Mouse (Mus musculus) heart, adult 2 months (tissue): ENCODE results near the gene Tab2. TPM values are rescaled to one million over a fixed set of nuclear protein-coding genes. Genes with fewer than 3 reads are reported as not detected.
"Not testable (repeated sequence)": the region's sequence is repeated elsewhere in the genome, so short reads cannot be mapped to it uniquely, and the experiment has no call there.

Experiments
- DNase-seq, 2 experiments: peaks; one replicate each; pipeline ENCODE4 v3.0.0; 2021
- H3K27ac ChIP-seq: fragments of 200-600 bp; 2 replicates; pipeline ENCODE4 v1.8.1; 2022
- H3K27me3 ChIP-seq: fragments of 200-500 bp; 2 replicates; pipeline ENCODE4 v1.6.1; 2012; ENCODE audit warnings: mild to moderate bottlenecking, low read length, inconsistent platforms, mixed read lengths; ENCODE audit not compliant: control insufficient read depth, insufficient read depth
- H3K36me3 ChIP-seq: fragments of 200-500 bp; 2 replicates; pipeline ENCODE4 v1.6.1; 2012; ENCODE audit warnings: low read length, inconsistent platforms; ENCODE audit not compliant: control insufficient read depth, insufficient read depth
- H3K4me1 ChIP-seq: fragments of 200-500 bp; 2 replicates; pipeline ENCODE4 v1.6.1; 2011; ENCODE audit warnings: low read length; ENCODE audit not compliant: control insufficient read depth, insufficient read depth
- H3K4me3 ChIP-seq: fragments of 200-600 bp; 2 replicates; pipeline ENCODE4 v1.8.1; 2022
- H3K79me2 ChIP-seq: fragments of 200-500 bp; replicated peaks from 2 replicates; pipeline ENCODE4 v1.6.1; 2012; ENCODE audit warnings: mild to moderate bottlenecking, inconsistent platforms, low read length, moderate library complexity, mixed read lengths; ENCODE audit not compliant: control insufficient read depth, insufficient read depth
- H3K9ac ChIP-seq: fragments of 200-500 bp; 2 replicates; pipeline ENCODE4 v1.6.1; 2012; ENCODE audit warnings: low read depth, mild to moderate bottlenecking, control low read depth, inconsistent platforms, low read length, mixed read lengths
- CTCF ChIP-seq: fragments of 200-600 bp; IDR thresholded peaks from 2 replicates; pipeline ENCODE4 v1.8.1; 2022; ENCODE audit warnings: antibody characterized with exemption, mild to moderate bottlenecking, moderate library complexity
- EP300 ChIP-seq: fragments of 200-500 bp; IDR thresholded peaks from 2 replicates; pipeline ENCODE4 v1.6.1; 2011; ENCODE audit warnings: low read depth, low read length, control low read depth; ENCODE audit not compliant: insufficient read depth
- POLR2A ChIP-seq: fragments of 200-500 bp; IDR thresholded peaks from 2 replicates; pipeline ENCODE4 v1.6.1; 2011; ENCODE audit warnings: mild to moderate bottlenecking, low read depth, low read length, control low read depth; ENCODE audit not compliant: insufficient read depth
- WGBS: fragments of 180-500 bp; shearing (Covaris S2); methylation state at CpG from one replicate; pipeline ENCODE4 v1.1.7; 2018; 5-methylcytosine and 5-hydroxymethylcytosine counted together
- intact Hi-C: fragments of 180-260 bp; cut with DNase I; formaldehyde crosslinking; loops from one replicate; pipeline ENCODE4 v1.15.1; 2025
- polyA plus RNA-seq: library from polyadenylated mRNA; depleted of rRNA; stranded (reverse); fragments of >200 nt; gene quantifications from 2 replicates; pipeline ENCODE4 v1.2.3, GENCODE M21; 2012
- total RNA-seq, 2 experiments: library from RNA; stranded (reverse); gene quantifications; 2 replicates each; pipeline ENCODE4 v1.2.3; 2021

Tab2 gene
- total and polyA plus RNA-seq, 3 experiments = 32.2 to 50.4 (median 46.4) TPM

- no peaks in the 10 kb centered on the region for H3K27me3 ChIP-seq
- no peaks in the 10 kb centered on the region for H3K36me3 ChIP-seq
- H3K79me2 ChIP-seq = no peaks in the 10 kb centered on the region
- H3K9ac ChIP-seq = no peak overlapping the region
- H3K4me3 ChIP-seq = no peak overlapping the region
- no peaks in the 10 kb centered on the region for H3K4me1 ChIP-seq
- H3K27ac ChIP-seq = no peak overlapping the region
- intact Hi-C loops = loop anchor here (1.0 to 10.0 kb wide), 5 partner anchors 73 to 831 kb away; no protein-coding TSS in a partner anchor
- WGBS = 7% methylated on average over 5 of the region's 5 CpGs
- TF ChIP-seq EP300 = peak; percentile 90
- no peak for TF ChIP-seq POLR2A
- peak; percentile 60 to 74 for DNase-seq
Measured at GRCm38 (mm10) chr10:7883524-7883923, 72.5 kb downstream of the Tab2 start.

GRCm38 (mm10) chr10:7881971-7882370 lies 74.1 kb downstream of the Tab2 start:
- no peaks in the 10 kb centered on the region for H3K27me3 ChIP-seq
- H3K36me3 ChIP-seq = no peaks in the 10 kb centered on the region
- no peaks in the 10 kb centered on the region for H3K4me1 ChIP-seq
- intact Hi-C loops = loop anchor here (10.0 kb wide), 2 partner anchors 213 to 833 kb away; no protein-coding TSS in a partner anchor
- TF ChIP-seq CTCF (no peak), EP300 (no peak), POLR2A (no peak)
- 81% methylated on average over 3 of the region's 3 CpGs for WGBS
- no peaks in the 10 kb centered on the region for H3K79me2 ChIP-seq
- no peak for DNase-seq
- no peak overlapping the region for H3K4me3 ChIP-seq
- no peak overlapping the region for H3K27ac ChIP-seq
- no peak overlapping the region for H3K9ac ChIP-seq

- not testable (repeated sequence) for DNase-seq, H3K36me3 ChIP-seq, H3K79me2 ChIP-seq, H3K27ac ChIP-seq, H3K9ac ChIP-seq, H3K4me1 ChIP-seq, H3K4me3 ChIP-seq, H3K27me3 ChIP-seq
- intact Hi-C loops = loop anchor here (10.0 kb wide), 2 partner anchors 215 to 835 kb away; no protein-coding TSS in a partner anchor
- WGBS = 82% methylated on average over 3 of the region's 3 CpGs
Measured at GRCm38 (mm10) chr10:7880283-7880682, 75.7 kb downstream of the Tab2 start.

GRCm38 (mm10) chr10:7874194-7874593 lies 81.8 kb downstream of the Tab2 start:
- H3K9ac ChIP-seq = no peak overlapping the region
- H3K36me3 ChIP-seq = no peaks in the 10 kb centered on the region
- DNase-seq = no peak
- H3K27ac ChIP-seq = no peak overlapping the region
- no peaks in the 10 kb centered on the region for H3K27me3 ChIP-seq
- no peaks in the 10 kb centered on the region for H3K4me1 ChIP-seq
- H3K4me3 ChIP-seq = no peak overlapping the region
- no peaks in the 10 kb centered on the region for H3K79me2 ChIP-seq
- 56% methylated on average over 7 of the region's 7 CpGs for WGBS
- TF ChIP-seq EP300 (no peak), POLR2A (no peak), CTCF (no peak)
- intact Hi-C loops = no loop called here

GRCm38 (mm10) chr10:7871381-7872020 lies 84.5 kb downstream of the Tab2 start:
- no peak for TF ChIP-seq POLR2A
- TF ChIP-seq CTCF = no peak
- TF ChIP-seq EP300 = no peak

GRCm38 (mm10) chr10:7870571-7871315 lies 85.3 kb downstream of the Tab2 start:
- Histone ChIP-seq H3K27me3 (0 out of 2 replicates have a peak, but pooled peaks cover 1% of the 10 kb centered on the region), H3K27ac (no peak overlapping the region), H3K36me3 (no peaks in the 10 kb centered on the region), H3K79me2 (no peaks in the 10 kb centered on the region), H3K9ac (no peak overlapping the region), H3K4me3 (no peak overlapping the region), H3K4me1 (no peaks in the 10 kb centered on the region)
- TF ChIP-seq CTCF (peak; percentile 58), POLR2A (no peak)
- intact Hi-C loops = no loop called here
- peak in 1 of 2 experiments; percentile 34 for DNase-seq
- WGBS = 55% methylated on average over 11 of the region's 11 CpGs

More at GRCm38 (mm10) chr10:7871381-7872020, 84.5 kb downstream of the Tab2 start:
- WGBS = 88% methylated on average over 5 of the region's 5 CpGs
- Histone ChIP-seq H3K9ac (no peak overlapping the region), H3K27ac (no peak overlapping the region), H3K4me1 (no peaks in the 10 kb centered on the region), H3K79me2 (no peaks in the 10 kb centered on the region), H3K36me3 (no peaks in the 10 kb centered on the region), H3K27me3 (0 out of 2 replicates have a peak, but pooled peaks cover 1% of the 10 kb centered on the region), H3K4me3 (no peak overlapping the region)
- intact Hi-C loops = no loop called here
- DNase-seq = no peak
